Mouse (Mus musculus) adrenal gland, adult (tissue): ENCODE measurements around the gene Ccdc172.

Experiments used
- DNase-seq, 2 experiments: peaks; one replicate each; pipeline ENCODE4 v3.0.0; 2022 to 2023; ENCODE audit warnings: low spot score in 1 of 2; ENCODE audit not compliant: inconsistent age in 2 of 2

Gene Ccdc172

GRCm38 (mm10) chr19:58511818-58512217 is at the start of gene Ccdc172:
Ccdc172 (plus strand) TSS chr19:58511993.
- DNase-seq: no peak

- DNase-seq: no peak
These were observed 48.0 kb upstream of the Ccdc172 start for GRCm38 (mm10) chr19:58463755-58464154.

GRCm38 (mm10) chr19:58468331-58468730 is 43.5 kb upstream of the Ccdc172 start:
- DNase-seq: no peak

- DNase-seq: peak; percentile 67 to 92
These were observed 42.4 kb upstream of the Ccdc172 start for GRCm38 (mm10) chr19:58469421-58469820.

GRCm38 (mm10) chr19:58474251-58474650 is 37.5 kb upstream of the Ccdc172 start:
- no peak for DNase-seq

- DNase-seq: no peak
These were observed 29.3 kb upstream of the Ccdc172 start for GRCm38 (mm10) chr19:58482373-58482977.

- DNase-seq: no peak
These were observed 25.1 kb upstream of the Ccdc172 start for GRCm38 (mm10) chr19:58486686-58487085.

GRCm38 (mm10) chr19:58497106-58497505 is 14.7 kb upstream of the Ccdc172 start:
- peak in 1 of 2 experiments; percentile 59 for DNase-seq

- no peak for DNase-seq
These were observed 12.3 kb upstream of the Ccdc172 start for GRCm38 (mm10) chr19:58499420-58499966.

- DNase-seq: no peak
These were observed 11.7 kb upstream of the Ccdc172 start for GRCm38 (mm10) chr19:58500049-58500448.

GRCm38 (mm10) chr19:58521696-58522095 is 9.9 kb downstream of the Ccdc172 start:
- no peak for DNase-seq

GRCm38 (mm10) chr19:58523736-58524394 is 12.1 kb downstream of the Ccdc172 start:
- DNase-seq: peak; percentile 52 to 73

GRCm38 (mm10) chr19:58525457-58526239 is 13.9 kb downstream of the Ccdc172 start:
- DNase-seq: no peak

- no peak for DNase-seq
These were observed 21.3 kb downstream of the Ccdc172 start for GRCm38 (mm10) chr19:58533077-58533476.

- no peak for DNase-seq
These were observed 24.9 kb downstream of the Ccdc172 start for GRCm38 (mm10) chr19:58536691-58537090.

- no peak for DNase-seq
These were observed 28.6 kb downstream of the Ccdc172 start for GRCm38 (mm10) chr19:58540396-58540795.

- peak; percentile 29 to 55 for DNase-seq
These were observed 36.6 kb downstream of the Ccdc172 start for GRCm38 (mm10) chr19:58548367-58548766.

GRCm38 (mm10) chr19:58550489-58550888 is 38.7 kb downstream of the Ccdc172 start:
- no peak for DNase-seq

GRCm38 (mm10) chr19:58550916-58551315 is 39.1 kb downstream of the Ccdc172 start:
- DNase-seq: no peak

GRCm38 (mm10) chr19:58554974-58555373 is 43.2 kb downstream of the Ccdc172 start:
- no peak for DNase-seq

GRCm38 (mm10) chr19:58558352-58558751 is 46.6 kb downstream of the Ccdc172 start:
- peak in 1 of 2 experiments; percentile 74 for DNase-seq
